Mouse (Mus musculus) heart, adult 2 months (tissue): Measurements from ENCODE around the gene Adam4. TPM values are rescaled to one million over a fixed set of nuclear protein-coding genes. Genes with fewer than 3 reads are reported as not detected.

Experiments
- polyA plus RNA-seq: library from polyadenylated mRNA; depleted of rRNA; stranded (reverse); fragments of >200 nt; gene quantifications from 2 replicates; pipeline ENCODE4 v1.2.3, GENCODE M21; 2012; rRNA removed
- total RNA-seq, 2 experiments: library from RNA; stranded (reverse); gene quantifications; 2 replicates each; pipeline ENCODE4 v1.2.3; 2021

The Adam4 gene
- total and polyA plus RNA-seq, 3 experiments: 0.08 to 0.50 (median 0.41) TPM

Other genes with a start within 250 kb of the Adam4 start
- gene Slc8a3, start 88.8 kb downstream of the Adam4 start, total RNA-seq: under 1 TPM in 1 of 2 experiments, not detected in 1; 0.08 TPM
- gene Slc8a3, start 88.8 kb downstream of the Adam4 start, polyA plus RNA-seq: 0.18 TPM in 2 replicates
- under 1 TPM; 0.39 to 0.59 TPM for gene Gm4787, start 42.5 kb downstream of the Adam4 start, total RNA-seq
- 0.12 and 0.23 TPM in 2 replicates for gene Gm4787, start 42.5 kb downstream of the Adam4 start, polyA plus RNA-seq
- gene Cox16, start 63.2 kb upstream of the Adam4 start, total RNA-seq: 10 to 100 TPM; 58.8 to 66.8 TPM
- gene Cox16, start 63.2 kb upstream of the Adam4 start, polyA plus RNA-seq: 56.6 and 78.9 TPM in 2 replicates
- 10 to 100 TPM; 44.2 to 48.8 TPM for gene Gm20498, start 111.0 kb upstream of the Adam4 start, total RNA-seq
- 12.1 and 18.3 TPM in 2 replicates for gene Gm20498, start 111.0 kb upstream of the Adam4 start, polyA plus RNA-seq
- 10 to 100 TPM; 39.5 to 41.7 TPM for gene Synj2bp, start 111.0 kb upstream of the Adam4 start, total RNA-seq
- gene Synj2bp, start 111.0 kb upstream of the Adam4 start, polyA plus RNA-seq: 35.9 and 66.7 TPM in 2 replicates
- under 1 TPM in 1 of 2 experiments, not detected in 1; 0.10 TPM for gene Adam21, start 146.5 kb upstream of the Adam4 start, total RNA-seq
- 0.09 TPM in 1 of 2 replicates, not detected in the other for gene Adam21, start 146.5 kb upstream of the Adam4 start, polyA plus RNA-seq
- gene Med6, start 173.1 kb upstream of the Adam4 start, total RNA-seq: 10 to 100 TPM; 12.9 to 13.9 TPM
- 6.8 and 9.5 TPM in 2 replicates for gene Med6, start 173.1 kb upstream of the Adam4 start, polyA plus RNA-seq
- gene Ttc9, start 209.3 kb upstream of the Adam4 start, total RNA-seq: 1 to 10 TPM; 1.7 to 2.2 TPM
- 1.7 and 2.0 TPM in 2 replicates for gene Ttc9, start 209.3 kb upstream of the Adam4 start, polyA plus RNA-seq